Mouse (Mus musculus) cerebellum, adult 2 months (tissue): ENCODE measurements at regions not wholly inside any gene's neighbourhood (a gene's known extent, or its start where the extent isn't known, plus 50 kb on each side); places are given as distances from the start of the nearest gene placed in this dataset.

Experiments
- DNase-seq, 2 experiments: peaks; one replicate each; pipeline ENCODE4 v3.0.0; 2021
- H3K27ac ChIP-seq: fragments of 200-500 bp; 2 replicates; pipeline ENCODE4 v1.5.1; 2012; ENCODE audit warnings: low read length, control low read depth, inconsistent platforms; ENCODE audit not compliant: insufficient read depth
- H3K27me3 ChIP-seq: fragments of 200-500 bp; 2 replicates; pipeline ENCODE4 v1.6.1; 2012; ENCODE audit warnings: inconsistent platforms, mild to moderate bottlenecking, low read length, moderate library complexity; ENCODE audit not compliant: control insufficient read depth, insufficient read depth
- H3K4me1 ChIP-seq: fragments of 200-500 bp; 2 replicates; pipeline ENCODE4 v1.6.1; 2011; ENCODE audit warnings: low read length; ENCODE audit not compliant: control insufficient read depth, insufficient read depth
- H3K4me3 ChIP-seq: fragments of 200-500 bp; replicated peaks from 2 replicates; pipeline ENCODE3; 2011; ENCODE audit warnings: mild to moderate bottlenecking, low read depth, low read length, control low read depth; ENCODE audit not compliant: insufficient read depth
- CTCF ChIP-seq: fragments of 200-500 bp; IDR thresholded peaks from 2 replicates; pipeline ENCODE4 v1.5.1; 2011; ENCODE audit warnings: low read depth, mild to moderate bottlenecking, control low read depth, low read length, moderate library complexity, borderline replicate concordance; ENCODE audit not compliant: insufficient read depth
- POLR2A ChIP-seq: fragments of 200-500 bp; IDR thresholded peaks from 2 replicates; pipeline ENCODE4 v1.6.1; 2011; ENCODE audit warnings: low read length, control low read depth, borderline replicate concordance; ENCODE audit not compliant: insufficient read depth
- WGBS: fragments of 180-500 bp; shearing (Covaris S2); methylation state at CpG from one replicate; pipeline ENCODE4 v1.1.7; 2018; 5-methylcytosine and 5-hydroxymethylcytosine counted together

DNA sequence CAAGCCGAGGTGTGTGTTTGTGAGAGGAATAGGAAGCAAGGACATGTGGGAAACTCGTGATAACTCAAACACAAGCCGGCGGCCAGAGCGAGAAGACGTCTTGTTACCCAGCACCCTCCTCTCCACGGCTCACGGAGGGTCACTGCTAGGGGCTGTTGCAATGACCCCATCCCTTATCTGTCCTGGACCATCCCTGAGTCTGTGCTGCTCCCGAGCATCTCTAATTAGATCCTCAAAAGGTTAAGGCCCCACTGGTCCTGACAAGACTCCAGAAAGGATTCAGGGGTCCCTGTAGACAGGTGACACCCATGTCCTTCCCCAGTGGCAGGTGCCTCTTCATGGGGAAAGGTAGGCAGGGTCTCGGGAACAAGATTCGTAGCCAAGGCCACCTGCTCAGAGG, 212.6 kb downstream of the Gm26897 start:
- Histone ChIP-seq H3K27ac (no peak overlapping the region), H3K4me1 (no peaks in the 10 kb centered on the region; the same call in 1 of the 2 replicates), H3K27me3 (peaks cover 2% of the 10 kb centered on the region; the same call in 1 of the 2 replicates), H3K4me3 (no peak overlapping the region)
- TF ChIP-seq CTCF (no peak), POLR2A (no peak)
- DNase-seq, result no peak
- 92% methylated on average over 11 of the region's 11 CpGs for WGBS

DNA sequence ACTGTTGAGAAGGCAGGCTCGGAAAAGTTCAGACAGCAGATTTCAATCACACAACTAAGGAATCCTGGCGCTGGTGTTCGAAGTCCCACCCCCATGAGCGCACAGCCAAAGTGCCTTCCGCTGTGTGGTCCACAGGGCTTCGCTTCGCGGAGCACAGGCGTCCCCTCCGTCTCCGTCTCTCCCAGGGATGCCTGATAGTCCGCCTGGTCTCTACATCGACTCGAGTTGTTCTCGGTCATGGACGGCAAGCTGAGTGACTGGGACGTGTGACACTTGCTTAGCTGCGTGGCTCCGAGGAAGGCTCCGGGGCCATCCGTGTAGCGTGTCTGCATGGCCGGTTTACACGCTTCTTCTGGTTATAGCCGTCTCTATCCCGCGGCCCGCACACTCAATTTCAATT, 224.0 kb downstream of the Gm26897 start:
- Histone ChIP-seq H3K4me1 (peaks cover 4% of the 10 kb centered on the region), H3K27me3 (no peaks in the 10 kb centered on the region), H3K27ac (no peak overlapping the region), H3K4me3 (peak overlapping the region; percentile 23)
- TF ChIP-seq CTCF (no peak), POLR2A (no peak)
- 8% methylated on average over 28 of the region's 28 CpGs for whole genome bisulfite sequencing
- DNase-seq, result no peak

DNA sequence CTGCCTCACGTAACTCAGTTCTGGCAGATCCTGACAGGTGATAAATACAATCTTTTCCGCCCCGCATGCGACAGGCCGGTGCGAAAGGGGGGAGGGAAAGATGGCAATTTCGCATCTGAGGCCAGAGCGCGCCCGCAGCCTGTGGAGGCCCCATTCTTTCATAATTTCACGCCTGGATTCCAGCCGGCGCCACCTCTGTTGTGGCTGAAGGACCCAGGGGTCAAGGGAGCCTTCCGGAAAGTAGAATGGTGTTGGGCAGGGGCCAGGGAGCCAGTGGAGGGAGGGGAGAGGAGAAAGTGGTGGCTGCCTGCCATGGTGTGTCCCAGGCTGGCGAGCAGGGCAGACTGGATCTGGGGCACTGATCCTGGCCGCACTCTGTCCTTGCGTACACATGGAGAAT, 224.5 kb downstream of the Gm26897 start:
- H3K27ac ChIP-seq, result no peak overlapping the region
- peak; percentile 37 to 51 for DNase-seq
- TF ChIP-seq POLR2A (no peak), CTCF (no peak)
- peaks cover 4% of the 10 kb centered on the region for H3K4me1 ChIP-seq
- H3K4me3 ChIP-seq, result peak overlapping the region; percentile 23
- no peaks in the 10 kb centered on the region for H3K27me3 ChIP-seq
- WGBS, result 8% methylated on average over 17 of the region's 17 CpGs

DNA sequence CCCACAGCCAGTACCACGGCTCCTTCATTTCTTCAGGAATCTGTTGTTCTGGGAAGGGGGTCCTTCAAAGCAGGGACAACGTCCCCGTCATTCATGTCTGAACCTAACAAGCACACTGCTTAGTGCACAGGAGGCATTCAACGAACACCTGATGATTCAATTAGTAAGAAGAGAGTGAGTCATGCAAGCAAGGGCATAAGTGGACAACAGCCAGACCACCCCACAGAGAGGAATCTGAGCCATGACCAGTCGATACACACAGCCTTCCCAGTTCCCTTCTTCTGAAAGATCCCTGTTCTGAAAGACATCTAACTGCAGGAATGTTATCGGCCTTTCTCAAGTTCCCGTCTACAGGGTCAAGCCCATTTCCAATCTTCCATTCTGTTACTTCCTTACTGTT, 231.6 kb downstream of the Gm26897 start:
- no peak for DNase-seq
- H3K4me1 ChIP-seq, result no peaks in the 10 kb centered on the region
- TF ChIP-seq POLR2A (no peak), CTCF (no peak)
- H3K27me3 ChIP-seq, result no peaks in the 10 kb centered on the region
- H3K4me3 ChIP-seq, result no peak overlapping the region
- H3K27ac ChIP-seq, result no peak overlapping the region
- WGBS, result 67% methylated on average over 7 of the region's 7 CpGs

DNA sequence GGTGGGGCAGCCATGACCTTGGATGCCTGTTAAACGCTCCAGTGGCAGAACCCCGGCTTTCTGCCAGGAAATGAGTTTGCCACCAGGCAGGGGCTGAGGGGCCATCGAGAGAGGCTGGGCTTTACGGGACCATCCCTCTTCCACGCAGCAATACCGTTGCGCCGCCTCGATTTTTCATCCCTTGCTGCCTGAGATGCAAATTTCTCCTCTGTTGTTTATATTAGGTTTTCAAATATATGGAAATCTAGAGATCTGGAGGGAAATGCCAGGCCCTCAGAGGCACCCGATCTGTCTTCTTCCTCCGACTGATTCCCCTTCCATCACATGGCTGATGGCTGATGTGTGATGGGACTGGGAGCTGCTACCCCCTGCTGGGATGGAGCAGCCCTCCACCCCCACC, 234.4 kb downstream of the Gm26897 start:
- no peaks in the 10 kb centered on the region for H3K4me1 ChIP-seq
- DNase-seq, result no peak
- H3K4me3 ChIP-seq, result no peak overlapping the region
- no peak overlapping the region for H3K27ac ChIP-seq
- H3K27me3 ChIP-seq, result no peaks in the 10 kb centered on the region
- TF ChIP-seq CTCF (no peak), POLR2A (no peak)
- 34% methylated on average over 11 of the region's 11 CpGs for WGBS

DNA sequence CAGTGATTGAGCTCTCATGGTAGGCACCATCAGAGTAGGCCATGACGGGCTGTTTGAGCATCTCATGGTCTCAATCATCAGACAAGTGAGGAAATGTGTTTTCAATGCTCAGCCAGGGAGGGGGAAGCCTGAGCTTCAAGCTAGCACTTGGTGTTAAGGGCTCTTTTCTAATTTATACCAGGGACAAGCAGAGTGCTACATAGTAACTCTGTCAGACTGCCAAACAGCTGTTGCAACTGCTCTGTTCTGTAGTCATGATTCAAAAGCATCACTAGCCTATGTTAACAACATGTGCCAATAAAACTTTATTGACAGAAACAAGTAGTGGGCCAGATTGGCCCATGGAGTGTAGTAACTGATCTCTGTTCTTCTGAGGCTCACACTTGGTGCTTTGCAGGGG, 235.0 kb downstream of the Gm26897 start:
- no peak for DNase-seq
- Histone ChIP-seq H3K27ac (no peak overlapping the region), H3K4me1 (no peaks in the 10 kb centered on the region), H3K27me3 (no peaks in the 10 kb centered on the region), H3K4me3 (no peak overlapping the region)
- WGBS, result 97% methylated on average over 1 of the region's 1 CpGs
- TF ChIP-seq POLR2A, result no peak
- no peak for TF ChIP-seq CTCF

DNA sequence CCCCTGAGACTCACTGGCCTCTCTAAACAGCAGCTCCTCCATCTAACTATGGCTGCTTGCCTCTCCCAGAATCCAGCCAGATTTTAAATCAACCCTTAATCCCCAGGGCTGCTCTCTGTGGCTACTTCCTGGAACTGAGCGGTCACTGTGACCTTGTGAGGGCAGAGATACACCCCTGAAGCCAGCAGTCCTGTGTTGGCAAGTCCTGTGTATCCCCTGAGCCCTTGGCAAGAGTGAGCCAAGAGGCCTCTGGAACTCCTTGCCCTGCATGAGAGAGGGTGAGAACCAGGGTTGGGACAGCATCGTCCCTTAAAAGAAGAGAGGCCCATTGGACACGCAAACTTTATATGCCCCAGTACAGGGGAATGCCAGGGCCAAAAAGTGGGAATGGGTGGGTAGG, 237.5 kb downstream of the Gm26897 start:
- no peak for TF ChIP-seq POLR2A
- no peak for TF ChIP-seq CTCF
- Histone ChIP-seq H3K4me1 (no peaks in the 10 kb centered on the region), H3K4me3 (no peak overlapping the region), H3K27ac (no peak overlapping the region), H3K27me3 (no peaks in the 10 kb centered on the region)
- no peak for DNase-seq
- 37% methylated on average over 3 of the region's 3 CpGs for WGBS

DNA sequence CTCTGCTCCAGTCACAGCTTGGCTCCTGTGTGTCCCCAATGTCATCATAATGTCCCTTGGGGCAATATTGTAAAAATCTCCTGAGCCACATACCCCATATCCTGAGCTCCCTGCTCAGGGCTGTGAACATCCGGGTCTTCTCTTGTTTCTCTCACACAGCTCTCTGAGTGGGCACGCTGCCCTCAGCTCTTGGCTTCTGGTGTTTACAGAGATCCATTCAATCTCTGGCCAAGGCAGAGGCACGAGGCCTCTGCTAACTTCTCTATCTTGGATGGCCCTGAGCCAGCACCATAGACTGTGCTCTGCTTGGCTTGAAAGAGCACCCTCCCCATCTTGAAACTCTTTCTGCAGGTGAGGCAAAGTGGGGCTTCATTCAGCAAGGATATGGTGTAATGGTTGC, 238.2 kb downstream of the Gm26897 start:
- no peak overlapping the region for H3K4me3 ChIP-seq
- TF ChIP-seq POLR2A (no peak), CTCF (no peak)
- 10% methylated on average over 3 of the region's 3 CpGs for WGBS
- DNase-seq, result no peak
- no peaks in the 10 kb centered on the region for H3K4me1 ChIP-seq
- no peaks in the 10 kb centered on the region for H3K27me3 ChIP-seq
- no peak overlapping the region for H3K27ac ChIP-seq

DNA sequence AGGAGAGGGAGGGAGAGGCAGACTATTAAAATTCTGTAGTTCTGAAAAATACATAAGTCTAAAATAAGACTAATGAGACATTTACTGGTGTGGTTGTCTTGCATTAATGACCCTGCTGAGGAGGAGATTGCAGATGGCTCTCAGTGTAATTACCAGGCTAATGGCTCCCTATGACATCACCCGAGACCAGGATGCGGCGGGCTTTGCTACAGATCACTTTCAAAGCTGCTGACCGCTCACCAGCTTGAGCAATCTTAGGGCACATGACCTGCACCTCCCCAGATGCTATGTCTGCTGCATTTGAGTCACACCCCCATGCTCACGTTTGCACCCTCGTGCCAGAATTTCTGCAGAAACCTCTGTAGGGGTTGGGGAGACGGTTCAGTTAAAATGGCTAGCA, 242.0 kb downstream of the Gm26897 start:
- Histone ChIP-seq H3K4me1 (no peaks in the 10 kb centered on the region), H3K4me3 (no peak overlapping the region), H3K27ac (no peak overlapping the region), H3K27me3 (no peaks in the 10 kb centered on the region)
- TF ChIP-seq POLR2A (no peak), CTCF (no peak)
- DNase-seq, result no peak
- 54% methylated on average over 7 of the region's 7 CpGs for WGBS

DNA sequence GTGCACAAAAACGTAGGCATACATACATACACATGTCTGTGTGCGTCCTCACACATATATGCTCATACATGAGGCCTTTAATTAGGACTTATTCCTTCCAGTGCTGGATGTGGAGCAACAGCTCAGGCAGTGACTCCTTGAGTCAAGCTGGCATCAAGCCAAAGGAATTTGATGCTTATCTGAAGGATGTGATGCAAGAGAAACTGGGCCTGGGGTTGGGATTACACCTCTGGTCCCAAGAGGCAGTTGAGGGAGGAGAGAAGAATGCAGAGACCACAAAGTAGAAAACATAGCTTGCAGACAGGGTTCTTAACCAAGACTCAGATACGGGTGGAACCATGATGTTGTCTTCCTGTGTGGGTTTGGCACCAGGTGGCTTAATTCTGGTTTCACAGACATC, 245.9 kb downstream of the Gm26897 start:
- no peak for TF ChIP-seq CTCF
- no peak for TF ChIP-seq POLR2A
- Histone ChIP-seq H3K4me1 (no peaks in the 10 kb centered on the region), H3K27ac (no peak overlapping the region), H3K27me3 (no peaks in the 10 kb centered on the region), H3K4me3 (no peak overlapping the region)
- WGBS, result 85% methylated on average over 3 of the region's 3 CpGs
- DNase-seq, result no peak
